Mouse (Mus musculus): Measurements from ENCODE around the gene Arhgap15.

The Arhgap15 gene

DNA sequence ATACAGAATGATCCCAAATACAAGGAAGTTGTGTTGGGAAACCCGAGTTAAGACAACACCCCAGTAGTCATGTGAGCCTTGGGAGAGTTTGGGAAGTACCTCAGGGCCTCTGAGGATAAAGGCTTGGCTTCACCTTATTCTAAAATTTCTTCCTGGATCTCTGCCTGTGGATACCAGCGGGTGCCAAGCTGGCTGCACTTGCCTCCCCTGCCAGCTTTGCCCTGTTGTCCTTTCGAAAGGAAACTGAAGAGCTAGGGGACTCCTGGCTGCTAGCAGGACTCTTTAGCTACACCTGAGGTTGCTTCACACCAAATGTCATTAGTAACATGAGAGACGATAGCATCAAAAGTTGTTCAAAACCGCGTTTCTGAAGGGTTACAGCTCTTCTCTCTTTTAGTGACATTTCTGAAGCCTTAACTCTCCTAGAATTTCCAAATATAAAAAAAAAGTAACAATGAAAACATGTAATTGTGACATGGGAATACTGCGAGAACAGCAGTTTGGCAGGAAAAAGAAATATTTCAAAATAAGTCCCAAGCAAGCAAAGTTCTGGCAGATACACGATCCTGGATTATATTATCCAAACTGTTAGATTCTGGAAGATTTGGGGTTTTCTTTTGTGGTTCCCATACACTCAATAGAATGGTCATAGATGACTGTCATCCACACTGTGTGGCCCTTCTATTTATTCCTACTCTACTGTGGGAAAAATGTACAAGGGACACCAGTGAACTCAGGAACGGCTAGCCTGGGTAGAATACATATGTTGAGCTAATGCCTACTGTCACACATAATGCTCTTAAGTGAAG lies 364.6 kb downstream of the Arhgap15 start:
- WGBS, result 61% methylated on average over 9 of the region's 9 CpGs

- 70% methylated on average over 2 of the region's 2 CpGs for WGBS
These were observed 365.7 kb downstream of the Arhgap15 start for GRCm38 (mm10) chr2:44114296-44114695.

DNA sequence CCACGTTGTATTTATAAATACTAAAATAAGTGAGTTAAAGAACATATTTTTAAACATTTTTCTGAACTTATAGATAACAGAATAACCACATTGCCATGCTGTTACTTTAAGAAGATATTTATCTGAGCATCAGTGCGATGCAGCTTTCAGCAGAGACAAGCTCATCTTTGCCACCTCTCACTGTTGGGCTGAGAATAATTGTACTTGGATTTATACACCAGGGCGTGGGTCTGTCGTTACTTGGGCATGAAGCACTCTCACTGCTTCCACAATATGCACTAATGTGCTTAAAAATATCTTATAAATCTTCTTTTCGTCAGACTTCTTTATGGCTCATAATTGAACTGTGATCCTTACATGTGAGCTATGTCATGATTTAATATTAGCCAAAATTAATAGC lies 372.5 kb downstream of the Arhgap15 start:
- 74% methylated on average over 5 of the region's 5 CpGs for WGBS

DNA sequence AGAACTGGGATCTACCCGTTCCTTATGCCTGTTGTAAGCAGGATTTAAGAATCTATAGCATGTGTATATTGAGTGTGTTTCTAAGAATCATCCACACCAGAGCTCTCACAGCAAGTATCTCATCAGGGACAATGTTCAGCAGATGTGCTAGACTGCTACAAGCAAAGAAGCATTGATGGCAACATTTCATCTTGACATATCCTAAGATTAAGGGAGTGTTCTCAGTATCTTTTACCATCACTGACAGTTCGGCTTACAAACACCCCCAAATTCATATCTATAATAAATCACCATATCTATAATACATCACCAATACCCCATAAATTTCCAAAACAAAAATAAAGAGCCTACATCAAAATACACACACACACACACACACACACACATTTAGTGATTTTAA lies 374.6 kb downstream of the Arhgap15 start:
- WGBS, result 71% methylated on average over 2 of the region's 2 CpGs

DNA sequence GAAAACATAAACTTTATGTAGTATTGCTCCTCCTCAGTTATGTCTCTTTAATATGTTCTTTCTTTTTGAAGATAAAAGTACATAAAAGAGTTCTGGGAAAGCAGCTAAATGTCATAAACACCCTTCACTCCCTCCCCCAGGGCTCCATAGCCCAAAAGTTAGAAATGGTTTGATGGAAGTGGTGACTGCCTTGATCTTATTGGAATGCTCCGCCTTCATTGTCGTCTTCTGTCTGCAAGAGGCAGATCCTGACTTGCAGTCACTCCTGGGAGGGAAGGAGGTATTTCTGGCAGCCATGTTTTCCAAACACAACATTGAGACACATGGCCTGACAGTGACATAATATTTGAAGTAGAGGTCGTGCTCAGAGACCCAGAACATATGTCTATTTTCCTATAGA lies 375.5 kb downstream of the Arhgap15 start:
- 83% methylated on average over 3 of the region's 3 CpGs for WGBS

- WGBS, result 78% methylated on average over 3 of the region's 3 CpGs
These were observed 376.1 kb downstream of the Arhgap15 start for GRCm38 (mm10) chr2:44124683-44125082.

DNA sequence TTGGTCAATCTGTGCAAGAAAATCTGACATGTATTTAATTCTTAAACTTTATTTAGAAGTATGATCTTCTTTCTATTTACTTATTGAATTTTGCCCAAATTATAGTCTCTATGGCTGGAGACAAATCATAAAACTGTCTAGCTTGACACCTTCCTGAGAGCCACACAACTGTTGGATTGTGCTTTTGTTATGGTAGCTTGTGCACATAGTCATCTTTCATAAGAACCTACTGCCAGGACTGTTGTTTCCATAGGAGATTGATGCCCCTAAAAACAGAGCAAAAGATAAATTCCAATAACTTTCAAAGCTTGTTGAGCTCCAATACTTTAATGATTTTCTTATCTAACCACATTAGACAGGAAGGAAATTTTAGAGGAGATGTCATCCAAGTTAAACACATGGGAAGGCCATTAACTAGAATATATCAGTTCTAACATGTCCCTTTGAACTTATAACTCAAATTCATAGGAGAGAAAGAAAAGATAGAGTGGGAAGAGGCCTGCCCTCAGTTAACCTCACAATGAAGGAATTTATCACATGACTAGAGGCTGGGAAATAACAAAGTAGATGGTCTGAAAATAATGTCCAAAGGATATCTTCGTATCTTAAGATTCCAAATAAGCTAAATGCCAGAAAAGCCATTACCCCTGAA lies 377.5 kb downstream of the Arhgap15 start:
- WGBS, result 93% methylated on average over 1 of the region's 1 CpGs

GRCm38 (mm10) chr2:44129533-44129932 lies 380.9 kb downstream of the Arhgap15 start:
- 83% methylated on average over 3 of the region's 3 CpGs for WGBS

GRCm38 (mm10) chr2:44131271-44131670 lies 382.6 kb downstream of the Arhgap15 start:
- 37% methylated on average over 3 of the region's 3 CpGs for WGBS

DNA sequence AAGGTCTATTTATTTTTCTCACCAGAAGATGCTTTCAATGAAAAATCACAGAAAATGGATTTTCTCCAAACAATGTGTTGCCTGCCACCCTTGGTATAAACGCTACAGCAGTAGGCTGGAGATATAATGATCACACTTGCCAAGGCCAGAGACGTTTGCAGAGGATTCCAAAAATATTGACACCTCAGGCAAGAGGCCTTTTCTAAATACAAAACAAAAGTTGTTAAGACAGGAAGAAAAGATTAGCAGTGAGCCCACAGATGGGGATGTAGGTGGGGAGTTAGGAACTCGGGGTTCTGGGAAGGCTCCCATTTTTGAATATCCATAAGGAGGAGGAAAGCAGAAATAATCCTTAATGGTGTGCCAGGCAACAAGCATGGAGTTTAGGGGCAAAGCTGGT lies 386.2 kb downstream of the Arhgap15 start:
- 37% methylated on average over 3 of the region's 3 CpGs for WGBS

DNA sequence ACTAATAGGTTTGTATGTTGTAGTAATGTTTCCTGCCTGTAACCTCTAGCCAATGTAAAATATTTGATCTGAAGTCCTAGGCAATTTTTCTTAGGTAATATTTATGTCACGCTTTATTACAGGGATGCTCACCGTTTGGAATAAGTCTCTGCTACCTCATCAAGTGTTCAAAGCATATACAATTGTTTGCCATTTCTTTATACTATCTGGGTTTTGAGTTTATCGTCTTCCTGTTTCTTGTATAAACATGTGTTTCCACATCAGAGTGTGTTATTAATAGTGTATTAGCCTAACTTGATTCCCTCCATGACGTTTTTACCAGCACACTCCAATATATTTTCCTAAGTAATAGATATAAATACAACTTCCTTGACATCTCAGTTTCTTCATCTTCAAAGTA lies 391.8 kb downstream of the Arhgap15 start:
- WGBS, result 89% methylated on average over 4 of the region's 4 CpGs

DNA sequence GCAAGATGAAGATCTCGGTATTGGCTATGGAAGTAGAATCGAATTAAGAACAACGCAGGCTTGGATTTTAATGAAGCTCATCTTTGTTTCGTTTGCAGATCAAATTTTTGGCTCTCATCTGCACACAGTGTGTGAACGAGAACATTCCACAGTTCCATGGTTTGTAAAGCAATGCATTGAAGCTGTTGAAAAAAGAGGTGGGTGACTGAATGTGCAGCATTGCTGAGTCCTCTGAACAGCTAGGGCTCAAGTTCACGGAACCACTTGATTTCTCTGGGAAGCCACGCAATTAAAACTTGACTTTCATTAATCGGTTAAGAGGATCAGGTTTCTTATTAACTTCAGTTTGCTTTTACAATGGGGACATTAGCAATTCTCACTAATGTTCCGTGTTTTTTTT lies 393.5 kb downstream of the Arhgap15 start:
- 64% methylated on average over 9 of the region's 9 CpGs for WGBS

GRCm38 (mm10) chr2:44142611-44143010 lies 394.0 kb downstream of the Arhgap15 start:
- WGBS, result 82% methylated on average over 5 of the region's 5 CpGs

- 83% methylated on average over 7 of the region's 7 CpGs for WGBS
These were observed 397.7 kb downstream of the Arhgap15 start for GRCm38 (mm10) chr2:44146124-44146981.

GRCm38 (mm10) chr2:44147486-44147885 lies 398.9 kb downstream of the Arhgap15 start:
- 69% methylated on average over 5 of the region's 5 CpGs for WGBS

- WGBS, result 53% methylated on average over 7 of the region's 7 CpGs
These were observed 399.3 kb downstream of the Arhgap15 start for GRCm38 (mm10) chr2:44147971-44148370.

- 66% methylated on average over 7 of the region's 7 CpGs for WGBS
These were observed 400.0 kb downstream of the Arhgap15 start for GRCm38 (mm10) chr2:44148550-44149100.

- 92% methylated on average over 1 of the region's 1 CpGs for WGBS
These were observed 403.7 kb downstream of the Arhgap15 start for GRCm38 (mm10) chr2:44152301-44152700.

- 64% methylated on average over 4 of the region's 4 CpGs for WGBS
These were observed 411.7 kb downstream of the Arhgap15 start for GRCm38 (mm10) chr2:44160358-44160757.

- WGBS, result 63% methylated on average over 3 of the region's 3 CpGs
These were observed 417.2 kb downstream of the Arhgap15 start for GRCm38 (mm10) chr2:44165789-44166188.

- WGBS, result 82% methylated on average over 4 of the region's 4 CpGs
These were observed 418.1 kb downstream of the Arhgap15 start for GRCm38 (mm10) chr2:44166716-44167115.

- WGBS, result 66% methylated on average over 10 of the region's 10 CpGs
These were observed 435.9 kb downstream of the Arhgap15 start for GRCm38 (mm10) chr2:44184476-44184875.

All from cerebral cortex, adult 2 months (tissue).